ENCODE assay signal across 9 mouse cellular contexts in the genomic region with DNA sequence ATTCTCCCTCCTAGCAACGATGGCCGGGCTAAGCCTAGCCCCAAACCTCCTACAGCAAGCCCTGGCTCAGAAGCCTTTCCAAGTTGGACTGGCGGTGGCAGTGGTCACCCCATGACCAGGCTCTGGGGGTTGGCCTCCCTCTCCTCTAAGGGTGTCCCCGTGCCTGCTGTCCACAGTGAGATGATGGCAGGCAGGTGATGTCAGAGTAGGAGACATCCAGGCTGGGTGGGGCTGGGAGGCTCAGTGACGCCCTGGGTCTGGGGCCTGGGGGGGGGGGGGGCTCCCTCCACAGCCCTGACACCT. TPM values are rescaled to one million over a fixed set of nuclear protein-coding genes. Genes with fewer than 3 reads are reported as not detected.
A peak's percentile ranks its signal among the peaks of the same experiment; 100 is the strongest.
DNase-seq lines count a peak whose midpoint lies in the region; ATAC-seq and TF ChIP-seq lines count a peak whose summit lies in the region.
"Had no signal": no experiment of that assay in that cellular context is flagged by ENCODE, and none has a peak within 500 bp of the region (broad histone marks: within the 10 kb centered on the region; RNA-seq: fewer than 3 reads in every experiment).

No protein-coding gene starts in this region.

- H3K79me2 ChIP-seq in heart, adult 2 months (replicated peaks; ENCODE audit: control insufficient read depth, insufficient read depth, low read length), result no peaks in the 10 kb centered on the region

- no peak for ATAC-seq in heart, embryonic 16.5 days (replicated peaks; ENCODE audit: extremely low read depth, insufficient read depth, low FRiP score)
- ATAC-seq in lung, postnatal 0 days, result no peak
- no peak for ATAC-seq in megakaryocyte progenitor cell, adult 5-6 weeks (replicated peaks; ENCODE audit: poor library complexity)

- H3K4me2 ChIP-seq in heart, embryonic 16.5 days (ENCODE audit: low read depth, low read length), result peak overlapping the region; percentile 99
- peak overlapping the region; percentile 97 for H3K4me2 ChIP-seq in lung, postnatal 0 days (replicated peaks; ENCODE audit: low read depth, low read length)

- DNase-seq in heart, adult 2 months, result no peak
- DNase-seq in heart, adult 8-10 months (ENCODE audit: low spot score), result no peak
- no peak for DNase-seq in lung, postnatal 0 days (ENCODE audit: low spot score)
- DNase-seq in frontal cortex, adult 2 months (ENCODE audit: extremely low spot score in 1 of 2, low spot score in 1 of 2), result no peak
- DNase-seq in kidney, postnatal 25 days, result no peak

- TF ChIP-seq EP300 in heart, adult 2 months (IDR thresholded peaks at IDR 0.05; ENCODE audit: insufficient read depth, low read depth, low read length), result no peak
- TF ChIP-seq EP300 in lung, postnatal 0 days (IDR thresholded peaks at IDR 0.05), result no peak

- H3K9ac ChIP-seq in heart, adult 2 months (ENCODE audit: low read depth, low read length), result peak overlapping the region; percentile 88
- peak overlapping the region; percentile 70 for H3K9ac ChIP-seq in heart, embryonic 16.5 days (ENCODE audit: low read length)
- H3K9ac ChIP-seq in lung, postnatal 0 days (replicated peaks; ENCODE audit: low read depth), result peak overlapping the region; percentile 75

- no peak for TF ChIP-seq CTCF in heart, adult 2 months (IDR thresholded peaks at IDR 0.05)
- no peak for TF ChIP-seq CTCF in E14TG2a.4 (conservative IDR thresholded peaks at IDR 0.05; ENCODE audit: low read length)
- no peak for TF ChIP-seq CTCF in lung, postnatal 0 days (IDR thresholded peaks at IDR 0.05)

- H3K4me1 ChIP-seq in heart, adult 2 months (ENCODE audit: control insufficient read depth, insufficient read depth, low read length), result peaks cover 3% of the 10 kb centered on the region; the same call in 1 of the 2 replicates
- H3K4me1 ChIP-seq in E14TG2a.4 (replicated peaks; ENCODE audit: low read depth, low read length), result peaks cover 47% of the 10 kb centered on the region
- H3K4me1 ChIP-seq in heart, embryonic 16.5 days (ENCODE audit: control insufficient read depth, insufficient read depth, low read length), result peaks cover 12% of the 10 kb centered on the region
- no peaks in the 10 kb centered on the region for H3K4me1 ChIP-seq in lung, postnatal 0 days (ENCODE audit: insufficient read depth, low read depth, low read length)

- intact Hi-C loops in heart, adult 2 months (cut with DNase I), result no loop called here

- H3K9me3 ChIP-seq in E14TG2a.4 (ENCODE audit: low read length), result no peaks in the 10 kb centered on the region
- no peaks in the 10 kb centered on the region for H3K9me3 ChIP-seq in heart, embryonic 16.5 days (replicated peaks; ENCODE audit: control insufficient read depth, low read length)
- H3K9me3 ChIP-seq in lung, postnatal 0 days (ENCODE audit: low read length), result no peaks in the 10 kb centered on the region

- no peak overlapping the region for H3K27ac ChIP-seq in heart, adult 2 months
- H3K27ac ChIP-seq in heart, embryonic 16.5 days (ENCODE audit: low read length), result no peak overlapping the region
- H3K27ac ChIP-seq in lung, postnatal 0 days (ENCODE audit: low read length), result peak overlapping the region; percentile 97

- no peaks in the 10 kb centered on the region for H3K36me3 ChIP-seq in heart, adult 2 months (ENCODE audit: control insufficient read depth, insufficient read depth, low read length)
- peaks cover 34% of the 10 kb centered on the region for H3K36me3 ChIP-seq in E14TG2a.4 (ENCODE audit: insufficient read depth, low read length)
- no peaks in the 10 kb centered on the region for H3K36me3 ChIP-seq in heart, embryonic 16.5 days (ENCODE audit: control insufficient read depth, insufficient read depth)
- no peaks in the 10 kb centered on the region for H3K36me3 ChIP-seq in lung, postnatal 0 days (ENCODE audit: insufficient read depth, low read length)
- H3K36me3 ChIP-seq: G1E had no signal

- 26% methylated on average over 5 of the region's 5 CpGs for WGBS in heart, adult 2 months
- WGBS in heart, embryonic 16.5 days, result 20% methylated on average over 5 of the region's 5 CpGs
- 5% methylated on average over 4 of the region's 5 CpGs for WGBS in lung, postnatal 0 days

- no peaks in the 10 kb centered on the region; the same call in 1 of the 2 replicates for H3K27me3 ChIP-seq in heart, adult 2 months (ENCODE audit: control insufficient read depth, insufficient read depth, low read length)
- peaks cover 22% of the 10 kb centered on the region for H3K27me3 ChIP-seq in E14TG2a.4 (ENCODE audit: insufficient read depth, low read length)
- H3K27me3 ChIP-seq in heart, embryonic 16.5 days (ENCODE audit: control insufficient read depth, insufficient read depth, low read length), result peaks cover 9% of the 10 kb centered on the region
- H3K27me3 ChIP-seq in lung, postnatal 0 days (replicated peaks; ENCODE audit: insufficient read depth, low read length), result no peaks in the 10 kb centered on the region

- H3K4me3 ChIP-seq in heart, adult 2 months, result peak overlapping the region; percentile 71
- peak overlapping the region; percentile 93 for H3K4me3 ChIP-seq in E14TG2a.4 (replicated peaks; ENCODE audit: low read length)
- peak overlapping the region; percentile 82 for H3K4me3 ChIP-seq in heart, embryonic 16.5 days (ENCODE audit: low read length)
- peak overlapping the region; percentile 77 for H3K4me3 ChIP-seq in lung, postnatal 0 days (ENCODE audit: low read depth, low read length)

- TF ChIP-seq POLR2A in heart, adult 2 months (IDR thresholded peaks at IDR 0.05; ENCODE audit: insufficient read depth, low read depth, low read length), result no peak

RNA-seq across cellular contexts. Expression of gene Cep170b, which starts 2.7 kb away (rescaled TPM):
- total RNA-seq in heart, adult 2 months (2021), result 10 to 100 TPM; 10.8 to 11.5 TPM
- 9.6 and 10.7 TPM in 2 replicates for polyA plus RNA-seq in heart, adult 2 months (2012; rRNA removed)
- 10 to 100 TPM; 12.3 to 14.7 (median 13.4) TPM for total RNA-seq in heart, adult 8-10 months (2022)
- polyA plus RNA-seq in heart, embryonic 16.5 days (2015; fragmentation: Nextera tagmentation; extraction: Ambion mirVana), result 4.3 and 5.1 TPM in 2 replicates
- polyA plus RNA-seq in lung, postnatal 0 days (2015; fragmentation: Nextera tagmentation; extraction: Ambion mirVana), result 17.5 and 20.8 TPM in 2 replicates
- total RNA-seq in megakaryocyte progenitor cell, adult 5-6 weeks (2015), result 0.59 and 2.1 TPM in 2 replicates
- 1.1 and 4.7 TPM in 2 replicates for total RNA-seq in megakaryocyte progenitor cell, adult 5-6 weeks (2017)
- polyA plus RNA-seq in frontal cortex, adult 2 months (2012; rRNA removed), result 107 and 119 TPM in 2 replicates
- polyA plus RNA-seq: G1E had no signal

RNA-seq across cellular contexts. Expression of gene Pld4, which starts 37.5 kb away (rescaled TPM):
- 1 to 10 TPM; 6.6 to 6.8 TPM for total RNA-seq in heart, adult 2 months (2021)
- 17.2 and 23.5 TPM in 2 replicates for polyA plus RNA-seq in heart, adult 2 months (2012; rRNA removed)
- total RNA-seq in heart, adult 8-10 months (2022), result 1 to 10 TPM; 3.4 to 8.1 (median 4.3) TPM
- 19.4 and 32.5 TPM in 2 replicates for polyA plus RNA-seq in heart, embryonic 16.5 days (2015; fragmentation: Nextera tagmentation; extraction: Ambion mirVana)
- 19.6 and 23.8 TPM in 2 replicates for polyA plus RNA-seq in lung, postnatal 0 days (2015; fragmentation: Nextera tagmentation; extraction: Ambion mirVana)
- total RNA-seq in megakaryocyte progenitor cell, adult 5-6 weeks (2015), result 26.6 and 48.3 TPM in 2 replicates
- 16.4 and 26.7 TPM in 2 replicates for total RNA-seq in megakaryocyte progenitor cell, adult 5-6 weeks (2017)
- polyA plus RNA-seq in frontal cortex, adult 2 months (2012; rRNA removed), result 14.0 and 20.4 TPM in 2 replicates

RNA-seq across cellular contexts. Expression of gene Zbtb42, which starts 44.4 kb away (rescaled TPM):
- total RNA-seq in heart, adult 2 months (2021), result 1 to 10 TPM; 4.4 to 5.9 TPM
- polyA plus RNA-seq in heart, adult 2 months (2012; rRNA removed), result 9.5 and 13.6 TPM in 2 replicates
- 1 to 10 TPM; 4.0 to 5.5 (median 4.9) TPM for total RNA-seq in heart, adult 8-10 months (2022)
- 4.9 and 6.9 TPM in 2 replicates for polyA plus RNA-seq in heart, embryonic 16.5 days (2015; fragmentation: Nextera tagmentation; extraction: Ambion mirVana)
- polyA plus RNA-seq in lung, postnatal 0 days (2015; fragmentation: Nextera tagmentation; extraction: Ambion mirVana), result 14.0 and 14.6 TPM in 2 replicates
- total RNA-seq in megakaryocyte progenitor cell, adult 5-6 weeks (2015), result 1.8 and 2.1 TPM in 2 replicates
- 0.54 and 0.92 TPM in 2 replicates for total RNA-seq in megakaryocyte progenitor cell, adult 5-6 weeks (2017)
- 0.90 and 1.4 TPM in 2 replicates for polyA plus RNA-seq in frontal cortex, adult 2 months (2012; rRNA removed)

RNA-seq across cellular contexts. Expression of gene Akt1, which starts 48.3 kb away (rescaled TPM):
- total RNA-seq in heart, adult 2 months (2021), result 100 to 1,000 TPM; 189 to 207 TPM
- 148 and 149 TPM in 2 replicates for polyA plus RNA-seq in heart, adult 2 months (2012; rRNA removed)
- total RNA-seq in heart, adult 8-10 months (2022), result 100 to 1,000 TPM; 161 to 195 (median 179) TPM
- polyA plus RNA-seq in heart, embryonic 16.5 days (2015; fragmentation: Nextera tagmentation; extraction: Ambion mirVana), result 51.4 and 56.7 TPM in 2 replicates
- polyA plus RNA-seq in lung, postnatal 0 days (2015; fragmentation: Nextera tagmentation; extraction: Ambion mirVana), result 78.8 and 91.3 TPM in 2 replicates
- 84.3 and 85.6 TPM in 2 replicates for total RNA-seq in megakaryocyte progenitor cell, adult 5-6 weeks (2015)
- total RNA-seq in megakaryocyte progenitor cell, adult 5-6 weeks (2017), result 74.8 and 96.1 TPM in 2 replicates
- polyA plus RNA-seq in frontal cortex, adult 2 months (2012; rRNA removed), result 174 and 175 TPM in 2 replicates
